Mouse (Mus musculus) granulocyte monocyte progenitor cell, adult 5-6 weeks (primary cell): ENCODE data around the gene Prpf8. TPM values are rescaled to one million over a fixed set of nuclear protein-coding genes. Genes with fewer than 3 reads are reported as not detected.
A peak's percentile ranks its signal among the peaks of the same experiment; 100 is the strongest.

Experiments used
- ATAC-seq: replicated peaks from 2 replicates; pipeline ENCODE4 v1.8.0; 2016; ENCODE audit warnings: mild to moderate bottlenecking, moderate TSS enrichment, inconsistent platforms; ENCODE audit not compliant: poor library complexity, severe bottlenecking
- total RNA-seq, 2 experiments: library from RNA; stranded (forward) in 1 of 2; stranded (reverse) in 1 of 2; fragments of 200-712, 200-1000 nt in 1 of 2; fragments of >200 nt in 1 of 2; fragmentation: Nextera tagmentation in 1 of 2; gene quantifications; 2 replicates each; pipeline ENCODE4 v1.2.3; 2014 to 2017

Gene Prpf8
- total RNA-seq, 2 experiments from 2014 or later = 127 to 174 TPM

DNA sequence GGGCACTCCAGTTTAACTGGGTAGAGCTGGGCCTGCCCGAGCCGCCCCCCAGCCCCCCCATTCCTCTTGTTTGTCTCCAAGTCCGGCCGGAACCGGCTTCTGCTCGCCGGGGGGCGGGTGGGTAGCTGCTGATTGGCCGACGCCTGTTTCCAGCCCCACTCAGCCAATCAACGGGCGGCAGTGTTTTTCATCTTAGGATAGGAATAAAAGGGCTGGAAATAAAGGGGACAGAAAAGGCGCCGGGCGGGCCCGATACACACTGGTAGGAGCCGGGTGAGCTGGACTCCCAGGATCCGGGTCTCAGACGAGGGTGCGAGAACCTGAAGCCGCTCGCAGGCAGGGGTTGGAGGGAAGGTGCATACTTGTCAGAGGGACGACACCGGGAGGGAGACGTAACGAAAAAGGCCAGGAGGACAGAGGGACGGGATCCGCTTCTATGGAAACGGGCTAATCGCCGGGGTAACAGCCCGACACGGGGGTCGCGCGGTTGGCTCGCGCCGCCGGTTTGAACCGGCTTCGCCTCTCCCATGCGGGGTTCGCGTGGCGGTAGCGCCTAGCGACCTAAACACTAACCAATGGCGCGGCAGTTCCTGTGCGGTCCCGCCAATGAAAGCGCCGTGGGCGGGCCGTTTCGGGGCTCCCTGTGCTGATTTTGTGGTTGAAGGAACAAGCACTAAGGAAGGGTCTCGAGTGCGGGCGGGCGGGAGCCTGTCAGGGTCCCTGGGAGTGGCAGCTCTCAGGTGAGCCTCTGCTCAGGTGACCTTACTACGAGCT, 45.0 kb downstream of the Prpf8 start, which contains the start of gene Slc43a2:
Gene Slc43a2 (plus strand): TSS at position 226 of the 774 bp plus-strand sequence.
- peak; percentile 64 for ATAC-seq

DNA sequence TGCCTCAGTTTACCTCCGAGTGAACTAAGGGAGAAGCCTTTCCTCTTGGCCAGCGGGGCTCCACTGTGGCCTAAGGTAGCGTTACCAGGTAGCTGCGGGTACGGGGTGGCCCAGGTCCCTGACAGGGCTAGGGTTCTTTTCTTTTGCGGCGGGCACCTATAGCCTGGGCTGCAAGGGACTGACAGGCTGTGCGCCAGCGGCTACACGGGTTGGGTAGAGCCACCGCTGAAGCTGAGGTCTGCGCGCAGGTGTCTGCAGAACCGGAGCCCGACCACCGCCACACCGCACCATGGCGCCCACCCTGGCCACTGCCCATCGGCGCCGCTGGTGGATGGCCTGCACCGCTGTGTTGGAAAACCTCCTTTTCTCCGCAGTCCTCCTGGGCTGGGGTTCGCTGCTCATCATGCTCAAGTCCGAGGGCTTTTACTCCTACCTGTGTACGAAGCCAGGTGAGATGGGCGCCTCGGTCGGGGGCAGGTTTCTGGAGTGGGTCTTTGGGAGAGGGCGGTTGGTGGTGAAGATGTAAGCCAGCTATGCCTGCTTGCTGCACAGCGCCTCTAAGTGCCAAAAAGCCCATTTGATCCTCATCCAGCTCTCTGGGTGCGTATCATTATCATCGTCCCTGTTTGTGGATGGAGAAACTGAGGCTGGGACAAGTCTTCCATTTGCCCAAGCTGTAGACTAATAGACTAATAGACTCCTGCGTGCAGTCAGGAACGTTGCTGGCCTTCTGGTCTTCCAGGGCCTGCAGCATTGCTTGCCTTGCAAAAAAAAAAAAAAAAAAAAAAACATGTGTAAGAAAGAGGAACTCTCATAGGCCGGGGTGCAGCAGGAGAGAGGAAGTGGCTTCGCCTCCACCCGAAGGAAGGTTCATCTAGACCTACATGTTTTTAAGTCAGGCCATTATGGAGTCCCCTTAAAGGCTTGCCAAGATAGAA, 46.0 kb downstream of the Prpf8 start:
- ATAC-seq = peak; percentile 41

DNA sequence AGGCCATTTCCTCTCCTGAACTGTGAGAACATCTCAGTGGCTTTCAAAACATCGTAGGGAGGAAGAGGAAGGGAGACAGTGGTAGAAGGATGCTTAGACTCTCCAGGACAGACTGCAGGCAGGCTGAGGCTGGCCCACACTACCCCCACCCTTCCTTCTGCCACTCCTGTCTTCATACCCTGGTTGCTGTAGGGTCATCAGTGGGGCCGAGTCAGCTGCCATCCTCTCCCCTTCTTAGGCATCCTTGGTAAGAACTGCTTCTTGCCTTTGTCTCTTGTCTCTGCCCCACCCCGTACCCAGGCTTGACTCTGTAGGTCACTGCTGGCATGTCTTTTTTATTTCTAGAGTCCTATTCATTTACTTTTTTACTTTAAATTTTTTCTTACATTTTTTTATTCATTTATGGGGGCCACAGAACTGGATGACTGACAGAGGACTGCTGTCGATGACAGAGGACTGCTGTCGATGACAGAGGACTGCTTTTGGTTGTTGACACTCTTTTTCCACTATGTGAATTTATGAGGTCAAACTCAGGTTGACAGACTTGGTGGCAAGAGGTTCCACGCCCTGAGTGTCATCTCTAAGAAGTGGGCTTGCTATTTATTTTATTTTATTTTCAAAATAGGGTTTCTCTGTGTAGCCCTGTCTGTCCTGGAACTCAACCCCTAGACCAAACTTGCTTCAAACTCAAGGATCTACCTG, 46.8 kb downstream of the Prpf8 start:
- ATAC-seq = 0 out of 2 replicates have a peak, but pooled peaks have one; percentile 14

DNA sequence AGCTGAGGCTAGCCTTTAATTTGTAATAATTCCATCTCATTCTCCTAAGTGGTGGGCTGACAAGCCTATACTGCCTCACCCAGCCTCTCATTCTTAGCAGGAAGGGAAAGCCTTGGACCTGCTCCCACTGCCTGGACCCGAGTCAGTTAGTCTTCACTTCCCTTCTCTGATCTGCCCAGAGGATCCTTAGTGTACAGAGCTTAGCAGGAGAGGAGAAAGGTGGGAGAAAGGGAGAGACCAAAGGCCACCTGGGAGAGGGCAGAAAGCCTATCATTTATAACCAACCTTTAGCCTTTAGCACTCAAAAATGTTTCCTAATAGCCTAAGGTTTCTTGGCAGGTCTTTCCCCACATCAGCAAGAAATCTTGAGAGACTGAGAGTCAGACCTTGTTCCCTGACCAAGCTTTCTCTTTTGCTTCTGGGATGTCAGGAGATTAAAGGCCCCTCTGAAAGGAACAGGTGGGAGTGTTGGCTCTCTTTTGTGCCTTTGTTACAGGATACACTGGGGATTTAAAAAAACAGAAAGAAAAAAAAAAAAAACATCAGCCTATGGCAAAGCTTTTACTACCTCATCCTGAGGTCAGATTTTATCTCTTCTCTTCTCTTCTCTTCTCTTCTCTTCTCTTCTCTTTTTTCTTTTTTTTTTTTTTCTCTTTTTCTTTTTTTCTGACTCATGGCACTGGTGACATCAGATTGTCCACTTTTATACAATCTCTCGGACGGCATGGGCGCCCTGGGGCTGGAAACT, 47.8 kb downstream of the Prpf8 start:
- ATAC-seq = no peak

DNA sequence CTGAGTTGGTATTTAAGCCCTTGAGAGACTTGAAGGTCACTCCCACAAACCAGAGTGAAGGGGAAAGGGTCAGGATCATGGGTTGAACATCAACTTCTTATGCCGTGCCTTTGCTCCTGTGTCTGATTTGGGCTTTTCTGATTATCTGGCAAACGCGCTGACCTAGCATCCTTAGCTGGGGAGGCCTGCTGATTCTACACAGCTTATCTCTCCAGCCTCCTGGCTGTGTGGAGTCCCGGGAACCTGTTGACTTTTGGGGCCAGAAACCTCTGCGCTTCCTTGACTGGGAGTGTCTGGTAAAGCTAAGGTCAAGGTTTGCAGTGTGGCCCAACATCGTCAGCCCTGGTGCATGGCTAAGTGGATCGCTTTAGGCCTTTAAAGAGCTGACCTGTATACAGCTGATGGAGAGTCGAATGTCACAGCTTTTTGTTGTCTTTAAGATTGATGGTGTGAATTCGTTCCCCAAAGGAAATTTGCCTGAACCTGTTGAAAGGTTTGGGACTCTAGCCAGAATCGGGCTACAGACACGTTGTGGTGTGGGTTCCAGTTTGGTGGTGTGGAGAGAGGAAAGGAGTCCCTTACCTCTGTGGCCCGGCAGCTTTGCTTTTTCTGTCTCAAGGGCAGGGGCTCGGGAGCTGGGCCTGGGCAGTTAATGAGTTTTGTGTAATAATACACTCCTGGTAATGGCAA, 48.6 kb downstream of the Prpf8 start:
- ATAC-seq = no peak

DNA sequence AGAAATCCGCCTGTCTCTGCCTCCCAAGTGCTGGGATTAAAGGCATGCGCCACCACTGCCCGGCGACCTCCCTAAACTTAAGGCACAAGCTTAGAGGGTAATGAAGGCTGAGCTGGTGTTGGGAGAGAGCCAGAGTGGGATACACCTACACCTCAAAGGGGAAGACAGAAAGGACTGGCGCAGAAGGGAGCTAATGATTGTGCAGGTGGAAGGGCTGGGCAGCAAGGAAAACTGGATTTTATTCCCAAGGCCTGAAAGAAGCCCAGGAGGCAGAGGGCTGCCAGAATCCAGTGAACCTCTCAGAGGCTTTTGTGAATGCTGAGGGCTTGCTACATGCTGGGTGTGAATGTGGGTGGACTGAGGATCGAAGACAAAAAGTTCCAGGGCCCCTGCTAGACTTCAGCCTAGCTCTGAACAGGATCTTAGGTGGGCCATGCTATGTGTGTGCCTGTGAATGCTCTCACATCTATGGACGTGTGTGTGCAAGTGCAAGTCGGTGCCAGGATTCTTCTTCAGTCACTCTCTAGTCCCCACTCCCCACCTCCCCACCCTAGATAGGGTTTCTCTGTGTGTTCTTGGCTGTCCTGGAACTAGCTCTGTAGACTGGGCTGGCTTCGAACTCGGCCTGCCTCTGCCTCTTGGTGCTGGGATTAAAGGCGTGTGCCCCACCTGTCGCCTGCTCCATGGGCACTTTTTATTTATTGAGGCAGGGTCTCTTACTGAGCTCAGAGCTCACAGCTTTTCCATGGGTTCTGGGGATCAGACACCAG, 49.8 kb downstream of the Prpf8 start:
- no peak for ATAC-seq

DNA sequence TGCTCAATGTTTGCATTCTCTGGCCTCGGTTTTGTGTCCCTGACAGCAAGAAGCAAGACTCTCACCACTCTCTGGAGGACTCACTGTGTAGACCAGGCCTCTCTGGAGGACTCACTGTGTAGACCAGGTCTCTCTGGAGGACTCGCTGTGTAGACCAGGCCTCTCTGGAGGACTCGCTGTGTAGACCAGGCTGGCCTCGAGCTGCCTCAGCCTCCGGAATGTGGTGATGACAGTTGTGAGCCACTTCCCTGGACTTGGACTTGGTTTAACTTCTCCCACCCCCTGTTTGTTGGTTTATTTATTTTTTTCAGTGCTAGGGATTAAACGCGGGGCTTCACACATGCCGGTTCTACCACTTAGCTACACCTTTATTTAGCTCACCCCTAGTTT, 50.4 kb downstream of the Prpf8 start:
- no peak for ATAC-seq

DNA sequence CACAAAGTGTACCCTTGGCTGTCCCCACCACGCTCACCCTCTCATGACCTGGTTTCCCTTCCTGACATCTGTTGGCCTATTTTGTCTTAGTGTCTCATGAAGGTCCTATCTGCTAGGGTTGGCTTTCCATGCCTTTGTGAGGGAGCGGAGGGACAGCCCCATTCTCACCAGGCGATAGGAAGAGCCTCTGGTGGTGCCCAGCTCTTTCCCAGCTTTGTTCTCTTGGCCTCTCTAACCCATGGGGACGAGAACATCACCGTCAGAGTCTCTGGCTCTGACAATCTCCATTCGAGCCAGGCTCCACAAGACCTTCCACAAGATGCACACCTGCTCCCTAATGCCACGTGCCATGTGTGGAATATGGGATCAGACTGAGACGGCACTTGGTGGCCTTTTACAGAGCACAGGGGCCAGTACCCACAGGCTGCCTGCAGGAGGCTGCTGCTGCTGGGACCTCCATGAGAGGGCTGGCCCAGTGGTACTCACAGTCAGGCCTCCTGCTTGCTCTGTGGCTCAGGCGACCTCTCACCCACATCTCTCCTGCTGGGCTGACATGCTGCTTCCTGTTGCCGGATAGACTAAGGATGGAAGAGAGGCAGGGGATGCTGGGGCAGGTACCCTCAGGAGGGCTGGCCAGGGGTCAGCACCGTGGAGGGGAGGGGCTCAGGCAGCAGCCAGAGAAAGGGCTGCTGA, 51.0 kb downstream of the Prpf8 start:
- no peak for ATAC-seq

DNA sequence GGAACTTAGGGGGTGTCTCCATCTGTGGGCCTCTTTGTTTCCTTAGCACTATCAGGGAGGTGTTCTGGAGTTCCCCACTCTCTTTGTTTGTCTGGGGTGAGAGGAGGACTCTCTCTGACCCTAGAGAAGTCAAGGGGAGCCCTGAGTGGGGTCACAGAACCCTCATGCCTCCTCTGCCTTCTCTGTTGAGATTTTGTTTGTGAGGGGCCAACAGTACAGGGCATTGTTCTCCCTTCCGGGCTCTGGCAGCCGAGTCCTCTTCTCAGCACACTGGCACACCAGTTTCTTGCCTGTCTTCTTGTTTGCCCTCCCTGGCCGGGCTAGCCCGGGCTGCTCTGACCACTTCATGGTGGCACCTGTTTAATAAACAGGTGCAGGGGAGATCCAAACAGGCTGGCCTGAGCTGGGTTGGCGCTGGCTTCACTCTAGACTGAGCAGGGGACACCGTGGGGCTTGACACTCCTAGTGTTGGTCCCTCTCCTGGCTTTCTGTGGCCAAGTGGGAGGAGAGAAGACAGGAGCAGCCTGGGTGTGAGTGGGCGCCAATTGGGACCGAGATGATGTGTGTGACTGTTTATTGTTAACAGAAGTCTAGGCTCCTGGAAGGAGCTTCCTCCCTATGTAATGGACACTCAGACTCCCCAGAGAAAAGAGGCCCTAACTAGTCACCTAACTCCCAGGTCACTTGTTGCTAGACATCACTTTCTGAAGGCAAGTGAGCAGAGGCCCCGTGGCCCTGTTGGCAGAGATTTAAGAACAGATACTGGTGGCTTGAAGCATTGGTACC, 51.8 kb downstream of the Prpf8 start:
- no peak for ATAC-seq

DNA sequence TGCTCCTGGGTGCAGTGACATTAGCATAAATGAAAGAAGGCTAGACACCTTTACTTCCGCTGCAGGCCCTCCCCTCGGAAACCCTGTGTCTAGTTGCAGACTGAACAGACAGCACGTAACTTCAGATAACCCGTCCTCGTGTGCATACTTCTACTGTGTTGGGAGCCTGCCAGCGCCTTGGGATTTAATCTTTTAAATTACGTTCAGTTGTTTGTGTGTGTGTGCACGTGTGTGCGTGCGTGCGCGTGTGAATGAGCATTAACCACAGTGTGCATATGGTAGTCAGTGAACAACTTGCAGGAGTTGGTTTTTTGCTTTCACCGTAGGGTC, 52.3 kb downstream of the Prpf8 start:
- ATAC-seq = no peak

DNA sequence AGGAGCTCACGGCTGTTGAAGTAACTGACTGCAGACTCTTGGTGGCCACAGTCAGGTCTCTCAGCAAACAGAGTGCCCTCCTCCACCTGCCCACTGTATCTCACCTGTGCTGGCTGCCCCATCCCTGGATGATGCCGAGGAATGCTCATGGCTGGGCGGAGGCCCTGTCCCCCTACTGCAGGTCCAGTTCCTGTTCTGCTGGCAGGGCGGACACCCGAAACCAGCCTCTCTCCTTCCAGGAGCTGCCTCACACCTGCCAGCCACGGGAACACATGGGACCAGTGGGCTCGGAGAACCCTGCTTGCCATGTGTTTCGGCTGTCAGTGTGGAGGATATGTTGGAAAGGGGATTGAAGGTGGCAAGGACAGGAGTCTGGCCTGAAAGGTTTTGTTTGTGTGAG, 53.6 kb downstream of the Prpf8 start:
- ATAC-seq = no peak

DNA sequence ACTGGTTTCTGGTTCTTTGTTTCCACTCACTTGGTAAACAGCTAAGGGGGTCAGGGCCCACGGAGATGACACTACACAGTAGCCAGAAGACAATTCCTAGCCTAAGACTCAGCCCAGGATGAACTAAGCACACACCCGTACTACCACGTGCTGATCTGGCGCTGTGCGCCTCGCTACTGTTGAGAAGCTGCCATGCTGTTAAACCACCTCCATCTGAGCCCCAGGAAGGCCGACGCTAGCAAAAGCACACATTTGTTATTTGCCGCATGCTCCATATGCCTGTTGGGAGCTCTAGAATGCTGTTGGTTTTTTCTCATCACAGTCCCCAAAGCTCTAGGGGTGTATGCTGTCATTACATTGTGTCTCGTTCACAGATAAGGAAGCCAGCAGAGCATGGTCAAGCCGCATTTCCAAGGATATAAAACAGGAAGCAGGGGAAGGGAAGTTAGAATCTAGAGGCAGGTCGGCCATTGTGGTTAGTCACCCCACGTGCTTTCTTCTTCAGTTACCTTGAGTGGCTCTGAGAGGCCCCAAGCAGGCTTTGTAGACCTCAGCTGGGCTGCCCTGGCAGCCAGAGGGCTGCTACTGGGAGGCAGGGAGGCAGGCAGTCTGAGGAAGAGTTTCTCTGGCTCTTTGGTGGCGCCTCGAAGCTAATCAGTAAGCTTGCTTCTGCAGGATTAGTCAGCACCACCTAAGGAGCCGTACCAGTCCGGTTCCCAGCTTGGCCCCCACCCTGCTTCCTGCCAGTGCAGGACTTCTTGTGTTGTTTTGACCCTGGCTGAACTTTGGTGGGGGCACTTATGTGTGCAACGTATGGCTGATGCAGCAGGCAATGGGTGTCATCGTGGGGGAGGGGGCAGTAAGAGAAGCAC, 54.3 kb downstream of the Prpf8 start:
- peak; percentile 87 for ATAC-seq

DNA sequence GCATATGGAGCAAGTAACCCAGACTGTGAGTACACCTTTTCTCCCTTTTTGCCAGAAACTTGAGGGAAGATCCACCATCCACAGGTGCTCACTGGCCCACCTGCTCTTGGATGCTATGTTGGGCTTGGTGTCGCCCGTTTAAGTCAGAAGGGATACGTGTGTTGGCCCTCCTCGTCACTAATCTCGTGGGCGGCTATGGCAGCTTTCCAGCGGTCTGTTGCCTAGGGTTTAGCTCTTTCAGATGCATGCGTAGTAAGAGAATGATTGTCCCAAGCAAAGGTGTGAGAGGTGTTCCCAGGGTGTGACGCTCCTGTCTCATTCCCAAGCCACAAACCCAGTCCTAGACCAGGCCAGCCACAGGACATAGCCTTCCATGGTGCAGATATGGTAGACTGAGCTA, 58.1 kb downstream of the Prpf8 start:
- no peak for ATAC-seq

DNA sequence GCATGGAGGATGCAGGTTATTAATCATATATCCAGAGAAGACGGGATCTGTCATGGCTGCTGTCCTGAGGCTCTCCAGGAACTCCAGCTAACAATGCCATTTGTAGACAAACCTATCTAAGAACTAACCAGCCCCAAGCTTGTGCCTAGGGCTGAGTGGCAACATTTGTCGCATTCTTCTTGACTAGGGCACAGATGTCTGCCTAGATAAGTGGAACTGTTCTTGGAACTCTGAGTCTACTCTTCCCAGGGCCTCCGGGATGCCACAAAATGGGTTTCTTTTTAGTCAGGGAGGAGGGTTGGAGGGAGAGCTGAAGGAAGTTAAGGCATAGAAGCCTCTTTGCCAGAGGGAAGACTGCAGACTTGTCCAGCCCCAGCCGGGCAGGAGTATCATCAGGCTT, 59.4 kb downstream of the Prpf8 start:
- no peak for ATAC-seq

DNA sequence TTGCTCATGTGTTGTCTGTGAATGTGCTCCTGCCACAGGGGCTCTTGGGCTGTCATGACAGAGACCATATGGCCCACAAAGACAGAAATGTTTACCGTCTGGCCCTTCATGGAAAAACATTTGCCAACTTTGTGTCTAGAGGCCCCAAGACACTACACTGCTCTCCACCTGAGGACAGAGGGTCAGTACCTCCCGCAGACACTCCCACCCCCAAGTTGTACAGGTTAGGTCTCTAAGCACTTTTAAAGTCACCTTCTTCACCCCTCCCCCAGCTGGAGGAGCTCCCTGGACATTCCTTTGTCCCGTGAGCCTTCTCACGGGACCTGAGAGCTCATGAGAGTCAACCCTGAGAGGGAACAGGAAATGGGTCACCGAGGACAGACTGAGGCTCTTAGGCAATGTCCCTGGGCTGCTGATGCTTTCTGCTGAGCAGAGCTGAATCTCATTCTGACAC, 63.1 kb downstream of the Prpf8 start:
- peak; percentile 94 for ATAC-seq

DNA sequence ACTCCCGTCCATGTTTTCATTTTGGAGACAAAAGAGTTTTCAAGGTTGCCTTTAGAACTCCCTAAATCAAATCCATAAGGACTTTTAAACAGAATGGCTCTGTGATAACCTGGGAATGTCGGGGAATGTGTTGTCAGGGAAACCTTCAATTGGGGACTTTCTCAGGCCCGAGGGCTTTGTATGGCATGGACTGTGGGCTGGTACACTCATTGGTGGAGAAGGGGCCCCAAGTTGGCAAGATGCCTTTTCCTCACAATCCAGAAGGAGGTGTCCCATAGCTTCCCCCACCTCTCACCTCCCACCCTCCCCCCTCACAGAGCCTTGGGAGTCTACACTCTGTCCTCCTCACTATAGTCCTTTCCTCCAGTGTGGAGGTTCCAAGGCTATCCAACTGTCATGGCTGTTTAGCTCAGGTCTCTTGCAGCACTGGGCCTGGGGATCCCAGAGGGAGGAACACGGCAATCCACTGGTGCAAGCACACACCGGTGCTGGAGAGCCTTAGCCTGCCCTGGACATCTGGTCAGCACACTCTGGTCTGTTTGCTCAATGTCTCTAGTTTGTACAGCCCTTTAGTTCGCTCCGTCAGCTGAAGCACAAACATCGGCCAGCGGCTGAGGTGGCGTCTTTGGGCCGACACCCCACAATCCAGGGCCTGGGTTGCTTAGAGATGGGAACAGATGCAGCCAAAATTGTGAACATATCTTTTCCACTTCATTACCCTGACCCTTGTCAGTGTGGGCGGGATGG, 63.8 kb downstream of the Prpf8 start:
- ATAC-seq = no peak
